Mouse (Mus musculus): ENCODE results near the gene Rp9. TPM values are rescaled to one million over a fixed set of nuclear protein-coding genes. Genes with fewer than 3 reads are reported as not detected.

Gene Rp9
- polyA plus RNA-seq, 1 experiment from 2014 or later: 66.0 TPM

DNA sequence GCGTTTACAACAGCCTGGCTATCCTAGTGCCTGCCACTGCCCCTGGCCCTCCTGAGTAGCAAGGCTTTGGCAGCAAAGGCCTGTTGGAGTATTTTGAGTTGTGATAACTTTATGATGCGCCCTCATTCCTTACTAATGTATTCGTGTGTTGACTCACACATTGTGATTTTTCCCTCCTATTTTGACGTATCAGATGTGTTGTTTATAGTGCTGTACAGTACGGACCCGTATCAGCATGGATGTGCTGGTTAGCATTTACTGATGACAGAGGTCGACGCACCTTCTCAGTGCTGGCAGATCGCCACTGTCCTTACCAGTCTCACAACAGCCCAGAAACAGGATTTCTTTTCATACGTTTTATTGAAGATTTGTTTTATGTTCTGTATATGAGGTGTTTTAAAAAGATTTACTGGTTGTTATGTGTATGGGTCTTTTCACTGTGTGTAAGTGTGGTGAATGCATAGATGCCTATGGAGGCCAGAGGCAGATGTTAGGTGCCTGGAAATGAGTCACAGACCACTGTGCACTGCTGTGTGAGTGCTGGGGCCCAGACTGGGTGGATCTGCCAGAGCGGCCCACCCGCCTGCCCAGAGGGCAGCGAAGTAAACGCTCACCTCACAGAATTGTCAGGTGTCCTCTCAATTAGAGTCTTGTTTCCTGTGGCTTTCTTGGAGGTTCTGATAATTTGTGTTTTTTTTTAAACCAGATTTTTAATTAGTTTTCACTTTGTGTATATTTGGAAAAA, 40.7 kb downstream of the Rp9 start:
- no peaks in the 10 kb centered on the region for H3K9me3 ChIP-seq (ENCODE audit: control insufficient read depth, low read length)
- peaks cover 7% of the 10 kb centered on the region for H3K4me1 ChIP-seq (replicated peaks; ENCODE audit: control insufficient read depth, insufficient read depth, low read length)
- no peaks in the 10 kb centered on the region for H3K36me3 ChIP-seq (ENCODE audit: control insufficient read depth, insufficient read depth)
- H3K4me3 ChIP-seq (replicated peaks; ENCODE audit: low read length): no peak overlapping the region
- no peak overlapping the region for H3K4me2 ChIP-seq (ENCODE audit: low read length)
- no peaks in the 10 kb centered on the region for H3K27me3 ChIP-seq (replicated peaks; ENCODE audit: control insufficient read depth, insufficient read depth, low read length)
- no peak overlapping the region for H3K9ac ChIP-seq (replicated peaks; ENCODE audit: low read depth, low read length)
- WGBS: 73% methylated on average over 14 of the region's 14 CpGs
- no peak for ATAC-seq
- no peak overlapping the region for H3K27ac ChIP-seq (ENCODE audit: low read length)

GRCm38 (mm10) chr9:22428028-22428665, 41.4 kb downstream of the Rp9 start:
- no peak overlapping the region for H3K9ac ChIP-seq (replicated peaks; ENCODE audit: low read depth, low read length)
- no peak overlapping the region for H3K4me2 ChIP-seq (ENCODE audit: low read length)
- no peaks in the 10 kb centered on the region for H3K27me3 ChIP-seq (replicated peaks; ENCODE audit: control insufficient read depth, insufficient read depth, low read length)
- no peak overlapping the region for H3K27ac ChIP-seq (ENCODE audit: low read length)
- H3K4me1 ChIP-seq (replicated peaks; ENCODE audit: control insufficient read depth, insufficient read depth, low read length): peaks cover 7% of the 10 kb centered on the region
- WGBS: 49% methylated on average over 4 of the region's 4 CpGs
- H3K4me3 ChIP-seq (replicated peaks; ENCODE audit: low read length): no peak overlapping the region
- H3K9me3 ChIP-seq (ENCODE audit: control insufficient read depth, low read length): no peaks in the 10 kb centered on the region
- no peak for ATAC-seq
- H3K36me3 ChIP-seq (ENCODE audit: control insufficient read depth, insufficient read depth): no peaks in the 10 kb centered on the region

DNA sequence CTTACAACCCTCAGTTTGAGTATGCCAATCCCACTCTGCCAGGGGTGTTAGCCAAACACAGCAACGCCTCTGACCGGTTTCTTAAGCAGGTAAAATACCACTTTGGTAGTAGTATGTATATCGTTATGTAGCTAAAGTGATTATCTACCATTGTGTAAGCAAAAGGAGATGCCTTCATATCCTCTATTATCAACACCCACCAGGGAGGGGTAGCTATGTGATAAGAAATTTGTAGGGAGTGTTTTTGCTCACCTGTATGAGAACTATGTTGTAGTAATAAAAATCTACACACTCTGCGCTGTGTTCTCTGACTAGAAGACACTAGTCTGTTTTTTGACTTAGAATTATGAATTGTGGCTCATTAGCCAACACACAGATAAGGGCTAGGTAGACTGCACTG, 44.8 kb downstream of the Rp9 start:
- WGBS: 94% methylated on average over 4 of the region's 4 CpGs
- Histone ChIP-seq H3K36me3 (ENCODE audit: control insufficient read depth, insufficient read depth) (no peaks in the 10 kb centered on the region), H3K9ac (replicated peaks; ENCODE audit: low read depth, low read length) (no peak overlapping the region), H3K27me3 (replicated peaks; ENCODE audit: control insufficient read depth, insufficient read depth, low read length) (no peaks in the 10 kb centered on the region), H3K4me1 (replicated peaks; ENCODE audit: control insufficient read depth, insufficient read depth, low read length) (peaks cover 4% of the 10 kb centered on the region), H3K4me3 (replicated peaks; ENCODE audit: low read length) (no peak overlapping the region), H3K4me2 (ENCODE audit: low read length) (no peak overlapping the region), H3K27ac (ENCODE audit: low read length) (no peak overlapping the region), H3K9me3 (ENCODE audit: control insufficient read depth, low read length) (no peaks in the 10 kb centered on the region)
- ATAC-seq: no peak

- peaks cover 3% of the 10 kb centered on the region; the same call in 1 of the 2 replicates for H3K4me1 ChIP-seq (replicated peaks; ENCODE audit: control insufficient read depth, insufficient read depth, low read length)
- no peak for ATAC-seq
- H3K4me3 ChIP-seq (replicated peaks; ENCODE audit: low read length): no peak overlapping the region
- no peak overlapping the region for H3K4me2 ChIP-seq (ENCODE audit: low read length)
- H3K36me3 ChIP-seq (ENCODE audit: control insufficient read depth, insufficient read depth): no peaks in the 10 kb centered on the region
- H3K9me3 ChIP-seq (ENCODE audit: control insufficient read depth, low read length): no peaks in the 10 kb centered on the region
- no peak overlapping the region for H3K27ac ChIP-seq (ENCODE audit: low read length)
- H3K27me3 ChIP-seq (replicated peaks; ENCODE audit: control insufficient read depth, insufficient read depth, low read length): no peaks in the 10 kb centered on the region
- H3K9ac ChIP-seq (replicated peaks; ENCODE audit: low read depth, low read length): no peak overlapping the region
- WGBS: 83% methylated on average over 10 of the region's 10 CpGs
Measured at GRCm38 (mm10) chr9:22424196-22424595, 45.3 kb downstream of the Rp9 start.

- Histone ChIP-seq H3K9me3 (ENCODE audit: control insufficient read depth, low read length) (no peaks in the 10 kb centered on the region), H3K4me1 (replicated peaks; ENCODE audit: control insufficient read depth, insufficient read depth, low read length) (no peaks in the 10 kb centered on the region), H3K4me2 (ENCODE audit: low read length) (no peak overlapping the region), H3K9ac (replicated peaks; ENCODE audit: low read depth, low read length) (no peak overlapping the region), H3K27ac (ENCODE audit: low read length) (no peak overlapping the region), H3K4me3 (replicated peaks; ENCODE audit: low read length) (no peak overlapping the region), H3K36me3 (ENCODE audit: control insufficient read depth, insufficient read depth) (no peaks in the 10 kb centered on the region), H3K27me3 (replicated peaks; ENCODE audit: control insufficient read depth, insufficient read depth, low read length) (no peaks in the 10 kb centered on the region)
- ATAC-seq: no peak
- 74% methylated on average over 1 of the region's 1 CpGs for WGBS
Measured at GRCm38 (mm10) chr9:22423507-22423906, 46.0 kb downstream of the Rp9 start.

- WGBS: 62% methylated on average over 1 of the region's 1 CpGs
- no peaks in the 10 kb centered on the region for H3K27me3 ChIP-seq (replicated peaks; ENCODE audit: control insufficient read depth, insufficient read depth, low read length)
- no peaks in the 10 kb centered on the region for H3K36me3 ChIP-seq (ENCODE audit: control insufficient read depth, insufficient read depth)
- H3K4me1 ChIP-seq (replicated peaks; ENCODE audit: control insufficient read depth, insufficient read depth, low read length): no peaks in the 10 kb centered on the region
- no peak overlapping the region for H3K4me2 ChIP-seq (ENCODE audit: low read length)
- no peak for ATAC-seq
- H3K27ac ChIP-seq (ENCODE audit: low read length): no peak overlapping the region
- H3K9me3 ChIP-seq (ENCODE audit: control insufficient read depth, low read length): no peaks in the 10 kb centered on the region
- no peak overlapping the region for H3K9ac ChIP-seq (replicated peaks; ENCODE audit: low read depth, low read length)
- H3K4me3 ChIP-seq (replicated peaks; ENCODE audit: low read length): no peak overlapping the region
Measured at GRCm38 (mm10) chr9:22422559-22422958, 47.0 kb downstream of the Rp9 start.

DNA sequence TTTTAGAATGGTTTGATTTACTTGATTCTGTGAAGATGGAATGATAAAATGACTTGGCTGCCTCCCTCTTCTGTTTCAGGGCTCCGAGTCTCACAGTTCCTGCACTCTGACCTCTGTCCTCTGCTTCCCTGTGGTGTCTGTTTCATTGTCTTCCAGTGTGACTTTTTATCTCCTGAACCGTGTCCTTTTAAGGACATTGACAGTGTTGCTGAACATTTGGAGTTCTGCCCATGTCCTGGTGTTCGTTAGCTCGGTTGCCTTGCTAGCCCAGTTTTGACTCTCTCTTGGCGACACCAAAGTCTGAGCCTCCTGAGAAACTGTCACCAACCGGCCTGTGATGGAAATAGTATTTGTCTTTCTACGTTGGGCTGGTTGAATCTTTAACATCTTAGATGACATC, 49.1 kb downstream of the Rp9 start:
- H3K4me3 ChIP-seq (replicated peaks; ENCODE audit: low read length): no peak overlapping the region
- H3K27me3 ChIP-seq (replicated peaks; ENCODE audit: control insufficient read depth, insufficient read depth, low read length): no peaks in the 10 kb centered on the region
- H3K4me2 ChIP-seq (ENCODE audit: low read length): no peak overlapping the region
- no peaks in the 10 kb centered on the region for H3K9me3 ChIP-seq (ENCODE audit: control insufficient read depth, low read length)
- no peak overlapping the region for H3K27ac ChIP-seq (ENCODE audit: low read length)
- H3K36me3 ChIP-seq (ENCODE audit: control insufficient read depth, insufficient read depth): no peaks in the 10 kb centered on the region
- no peaks in the 10 kb centered on the region for H3K4me1 ChIP-seq (replicated peaks; ENCODE audit: control insufficient read depth, insufficient read depth, low read length)
- no peak for ATAC-seq
- WGBS: 38% methylated on average over 7 of the region's 7 CpGs
- H3K9ac ChIP-seq (replicated peaks; ENCODE audit: low read depth, low read length): no peak overlapping the region

DNA sequence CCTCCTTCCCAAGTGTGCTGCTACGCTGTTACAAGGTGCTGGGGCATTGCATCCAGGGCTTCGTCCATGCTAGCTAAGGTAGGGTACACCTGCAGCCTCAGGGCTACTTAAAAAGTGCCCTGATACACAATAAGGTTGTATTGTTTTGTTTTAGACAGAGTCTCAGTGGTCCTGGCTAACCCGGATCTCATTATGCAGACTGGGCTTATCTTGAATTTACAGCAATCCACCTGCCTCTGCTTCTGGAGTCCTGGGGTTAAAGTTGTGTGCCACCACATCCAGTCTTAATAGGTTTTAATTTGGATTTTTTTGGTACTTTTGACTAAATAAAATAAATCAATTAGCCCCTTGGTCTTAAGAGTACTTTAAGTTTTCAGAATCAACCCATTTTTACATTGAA, 49.7 kb downstream of the Rp9 start:
- H3K4me3 ChIP-seq (replicated peaks; ENCODE audit: low read length): no peak overlapping the region
- no peak overlapping the region for H3K27ac ChIP-seq (ENCODE audit: low read length)
- no peaks in the 10 kb centered on the region for H3K9me3 ChIP-seq (ENCODE audit: control insufficient read depth, low read length)
- no peaks in the 10 kb centered on the region for H3K27me3 ChIP-seq (replicated peaks; ENCODE audit: control insufficient read depth, insufficient read depth, low read length)
- H3K9ac ChIP-seq (replicated peaks; ENCODE audit: low read depth, low read length): no peak overlapping the region
- no peak for ATAC-seq
- H3K4me1 ChIP-seq (replicated peaks; ENCODE audit: control insufficient read depth, insufficient read depth, low read length): no peaks in the 10 kb centered on the region
- no peaks in the 10 kb centered on the region for H3K36me3 ChIP-seq (ENCODE audit: control insufficient read depth, insufficient read depth)
- WGBS: 87% methylated on average over 3 of the region's 3 CpGs
- no peak overlapping the region for H3K4me2 ChIP-seq (ENCODE audit: low read length)

DNA sequence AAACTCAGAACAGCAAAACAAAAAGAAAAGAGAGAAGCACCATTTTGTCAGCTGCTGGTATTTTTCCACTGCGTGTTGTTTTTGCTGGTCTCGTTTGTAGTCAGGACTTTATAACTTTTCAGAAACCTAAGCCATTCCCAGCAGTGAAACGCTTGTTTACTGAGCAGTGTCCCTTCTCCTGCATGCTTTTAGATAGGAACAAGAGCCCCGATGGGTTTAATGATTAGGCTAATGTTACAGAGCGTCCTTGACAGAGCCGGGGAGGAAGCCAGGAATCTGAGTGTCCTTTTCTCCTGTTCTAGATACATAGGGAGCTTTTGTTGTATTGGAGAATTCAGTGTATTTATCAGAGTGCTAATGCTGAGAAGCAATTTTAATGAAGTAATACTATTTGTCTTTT, 52.0 kb downstream of the Rp9 start:
- Histone ChIP-seq H3K4me1 (replicated peaks; ENCODE audit: control insufficient read depth, insufficient read depth, low read length) (no peaks in the 10 kb centered on the region), H3K27ac (ENCODE audit: low read length) (no peak overlapping the region), H3K27me3 (replicated peaks; ENCODE audit: control insufficient read depth, insufficient read depth, low read length) (no peaks in the 10 kb centered on the region), H3K9me3 (ENCODE audit: control insufficient read depth, low read length) (no peaks in the 10 kb centered on the region), H3K4me2 (ENCODE audit: low read length) (no peak overlapping the region), H3K9ac (replicated peaks; ENCODE audit: low read depth, low read length) (no peak overlapping the region), H3K36me3 (ENCODE audit: control insufficient read depth, insufficient read depth) (no peaks in the 10 kb centered on the region), H3K4me3 (replicated peaks; ENCODE audit: low read length) (no peak overlapping the region)
- 43% methylated on average over 6 of the region's 6 CpGs for WGBS
- ATAC-seq: no peak

Data from forebrain, embryonic 16.5 days (tissue).